Mouse (Mus musculus) E14TG2a.4 (cell line): Measurements from ENCODE around the gene Cd8b1.
"Not testable (repeated sequence)": the region's sequence is repeated elsewhere in the genome, so short reads cannot be mapped to it uniquely, and the experiment has no call there.

Source experiments
- H3K27me3 ChIP-seq: 2 replicates; pipeline ENCODE4 v1.6.1; 2014; ENCODE audit warnings: low read length, control low read depth; ENCODE audit not compliant: insufficient read depth
- H3K36me3 ChIP-seq: 2 replicates; pipeline ENCODE4 v1.6.1; 2014; ENCODE audit warnings: low read length, control low read depth; ENCODE audit not compliant: insufficient read depth
- H3K4me1 ChIP-seq: replicated peaks from 2 replicates; pipeline ENCODE4 v1.6.1; 2014; ENCODE audit warnings: low read depth, low read length, control low read depth
- H3K4me3 ChIP-seq: replicated peaks from 2 replicates; pipeline ENCODE4 v1.5.1; 2014; ENCODE audit warnings: mild to moderate bottlenecking, low read length
- H3K9me3 ChIP-seq: 2 replicates; pipeline ENCODE4 v1.6.1; 2014; ENCODE audit warnings: low read length, control low read depth
- CTCF ChIP-seq: conservative IDR thresholded peaks from 2 replicates; pipeline ENCODE4 v1.5.1; 2014; ENCODE audit warnings: low read length
- NANOG ChIP-seq: IDR thresholded peaks from 2 replicates; pipeline ENCODE4 v1.6.1; 2014; ENCODE audit warnings: borderline replicate concordance, low read length, mixed read lengths
- POU5F1 ChIP-seq: IDR thresholded peaks from 2 replicates; pipeline ENCODE4 v1.6.1; 2014; ENCODE audit warnings: low read length, borderline replicate concordance

The Cd8b1 gene

GRCm38 (mm10) chr6:71307486-71307885 is 15.1 kb upstream of the Cd8b1 start:
- Histone ChIP-seq H3K4me1 (peaks cover 8% of the 10 kb centered on the region), H3K9me3 (no peaks in the 10 kb centered on the region), H3K27me3 (0 out of 2 replicates have a peak, but pooled peaks cover 2% of the 10 kb centered on the region), H3K4me3 (no peak overlapping the region), H3K36me3 (no peaks in the 10 kb centered on the region)
- no peak for TF ChIP-seq CTCF
- TF ChIP-seq POU5F1, result no peak
- TF ChIP-seq NANOG, result no peak

- peaks cover 4% of the 10 kb centered on the region; the same call in 1 of the 2 replicates for H3K27me3 ChIP-seq
- H3K36me3 ChIP-seq, result no peaks in the 10 kb centered on the region
- TF ChIP-seq POU5F1 (no peak), CTCF (no peak), NANOG (no peak)
- H3K9me3 ChIP-seq, result no peaks in the 10 kb centered on the region
- peaks cover 4% of the 10 kb centered on the region; the same call in 1 of the 2 replicates for H3K4me1 ChIP-seq
- H3K4me3 ChIP-seq, result no peak within 1 kb of the TSS; the same call in 1 of the 2 replicates
These were observed 733 bp upstream of the Cd8b1 start, which contains the start of gene Smyd1 for GRCm38 (mm10) chr6:71321826-71322283. Smyd1 (minus strand) TSS chr6:71322233.

GRCm38 (mm10) chr6:71324816-71325215 is 2.2 kb downstream of the Cd8b1 start:
- no peak for TF ChIP-seq NANOG
- TF ChIP-seq POU5F1, result no peak
- TF ChIP-seq CTCF, result no peak
- Histone ChIP-seq H3K4me1 (peaks cover 4% of the 10 kb centered on the region; the same call in 1 of the 2 replicates), H3K9me3 (no peaks in the 10 kb centered on the region), H3K27me3 (peaks cover 4% of the 10 kb centered on the region; the same call in 1 of the 2 replicates), H3K4me3 (no peak overlapping the region), H3K36me3 (no peaks in the 10 kb centered on the region)

GRCm38 (mm10) chr6:71329881-71330280 is 7.3 kb downstream of the Cd8b1 start:
- TF ChIP-seq POU5F1 (no peak), CTCF (no peak), NANOG (no peak)
- H3K4me1 ChIP-seq, result no peaks in the 10 kb centered on the region

GRCm38 (mm10) chr6:71330486-71330885 is 7.9 kb downstream of the Cd8b1 start:
- no peaks in the 10 kb centered on the region for H3K4me1 ChIP-seq
- H3K27me3 ChIP-seq, result no peaks in the 10 kb centered on the region
- no peak overlapping the region for H3K4me3 ChIP-seq
- H3K9me3 ChIP-seq, result no peaks in the 10 kb centered on the region
- TF ChIP-seq CTCF, result no peak
- TF ChIP-seq NANOG, result no peak
- no peaks in the 10 kb centered on the region for H3K36me3 ChIP-seq

More at GRCm38 (mm10) chr6:71329881-71330280, 7.3 kb downstream of the Cd8b1 start:
- Histone ChIP-seq H3K4me3 (no peak overlapping the region), H3K9me3 (no peaks in the 10 kb centered on the region), H3K36me3 (no peaks in the 10 kb centered on the region), H3K27me3 (no peaks in the 10 kb centered on the region; the same call in 1 of the 2 replicates)

- not testable (repeated sequence) for H3K9me3 ChIP-seq, H3K4me3 ChIP-seq, H3K4me1 ChIP-seq, H3K36me3 ChIP-seq, H3K27me3 ChIP-seq
These were observed 8.9 kb downstream of the Cd8b1 start for GRCm38 (mm10) chr6:71331491-71331890.

- TF ChIP-seq CTCF, result no peak
- no peak for TF ChIP-seq POU5F1
- TF ChIP-seq NANOG, result no peak
- Histone ChIP-seq H3K4me3 (no peak overlapping the region), H3K4me1 (no peaks in the 10 kb centered on the region), H3K9me3 (no peaks in the 10 kb centered on the region), H3K27me3 (no peaks in the 10 kb centered on the region), H3K36me3 (no peaks in the 10 kb centered on the region)
These were observed 9.8 kb downstream of the Cd8b1 start for GRCm38 (mm10) chr6:71332236-71332965.

GRCm38 (mm10) chr6:71333031-71333430 is 10.4 kb downstream of the Cd8b1 start:
- H3K27me3 ChIP-seq, result no peaks in the 10 kb centered on the region
- no peak overlapping the region for H3K4me3 ChIP-seq
- H3K9me3 ChIP-seq, result no peaks in the 10 kb centered on the region
- no peak for TF ChIP-seq POU5F1
- no peak for TF ChIP-seq NANOG
- no peaks in the 10 kb centered on the region for H3K4me1 ChIP-seq
- no peaks in the 10 kb centered on the region for H3K36me3 ChIP-seq

- Histone ChIP-seq H3K9me3 (no peaks in the 10 kb centered on the region), H3K4me3 (no peak overlapping the region), H3K36me3 (no peaks in the 10 kb centered on the region), H3K27me3 (no peaks in the 10 kb centered on the region), H3K4me1 (no peaks in the 10 kb centered on the region)
- TF ChIP-seq POU5F1, result no peak
- TF ChIP-seq CTCF, result no peak
- no peak for TF ChIP-seq NANOG
These were observed 11.1 kb downstream of the Cd8b1 start for GRCm38 (mm10) chr6:71333578-71334273.
